Mouse (Mus musculus) small intestine, adult 2 months (tissue): ENCODE measurements at regions not wholly inside any gene's neighbourhood (a gene's known extent, or its start where the extent isn't known, plus 50 kb on each side); places are given as distances from the start of the nearest gene placed in this dataset.

Experiments used
- CTCF ChIP-seq: fragments of 200-500 bp; IDR thresholded peaks from 2 replicates; pipeline ENCODE4 v1.5.1; 2012; ENCODE audit warnings: low read depth, mild to moderate bottlenecking, control low read depth, inconsistent platforms, low read length, moderate library complexity, mixed read lengths; ENCODE audit not compliant: insufficient replicate concordance, insufficient read length; ENCODE audit errors: extremely low read depth
- POLR2A ChIP-seq: fragments of 200-500 bp; IDR thresholded peaks from 2 replicates; pipeline ENCODE4 v1.6.1; 2012; ENCODE audit warnings: low read depth, mild to moderate bottlenecking, control low read depth, inconsistent platforms, low read length, moderate library complexity

GRCm38 (mm10) chr17:52351293-52351692, 251.2 kb upstream of the Kcnh8 start:
- TF ChIP-seq CTCF (no peak), POLR2A (no peak)
